Mouse (Mus musculus) ES-Bruce4 (cell line): ENCODE data around the gene Hapln3. TPM values are rescaled to one million over a fixed set of nuclear protein-coding genes. Genes with fewer than 3 reads are reported as not detected.

Source experiments
- H3K27ac ChIP-seq: 2 replicates; pipeline ENCODE4 v1.5.1; 2012; ENCODE audit warnings: low read length, inconsistent platforms; ENCODE audit not compliant: insufficient read depth
- H3K27me3 ChIP-seq: 2 replicates; pipeline ENCODE4 v1.6.1; 2012; ENCODE audit warnings: mild to moderate bottlenecking, low read length, inconsistent platforms; ENCODE audit not compliant: control insufficient read depth, poor library complexity, insufficient read depth, severe bottlenecking
- H3K36me3 ChIP-seq: 2 replicates; pipeline ENCODE4 v1.6.1; 2012; ENCODE audit warnings: inconsistent platforms, mild to moderate bottlenecking, low read length, moderate library complexity; ENCODE audit not compliant: control insufficient read depth, poor library complexity, insufficient read depth, severe bottlenecking
- H3K4me1 ChIP-seq: one replicate; pipeline ENCODE4 v1.8.1; 2011; ENCODE audit warnings: low read length; ENCODE audit not compliant: control insufficient read depth, insufficient read depth
- H3K4me3 ChIP-seq: 2 replicates; pipeline ENCODE4 v1.5.1; 2011; ENCODE audit warnings: low read depth, mild to moderate bottlenecking, low read length
- H3K9ac ChIP-seq: 2 replicates; pipeline ENCODE4 v1.6.1; 2012; ENCODE audit warnings: low read depth, mild to moderate bottlenecking, inconsistent platforms; ENCODE audit not compliant: poor library complexity, severe bottlenecking
- H3K9me3 ChIP-seq: replicated peaks from 2 replicates; pipeline ENCODE4 v1.6.1; 2012; ENCODE audit warnings: mild to moderate bottlenecking, low read length, inconsistent platforms; ENCODE audit not compliant: control insufficient read depth, poor library complexity, insufficient read depth, severe bottlenecking
- CTCF ChIP-seq: IDR thresholded peaks from one replicate; pipeline ENCODE4 v1.8.1; 2011; ENCODE audit warnings: low read depth, low read length
- EP300 ChIP-seq: IDR thresholded peaks from 2 replicates; pipeline ENCODE4 v1.6.1; 2011; ENCODE audit warnings: low read depth, low read length; ENCODE audit not compliant: insufficient read depth
- POLR2A ChIP-seq: IDR thresholded peaks from one replicate; pipeline ENCODE4 v1.8.1; 2011; ENCODE audit warnings: low read length; ENCODE audit not compliant: insufficient read depth
- polyA plus RNA-seq: library from polyadenylated mRNA; stranded (reverse); fragments of >200 nt; gene quantifications from 2 replicates; pipeline ENCODE4 v1.2.4, GENCODE M21; 2011; ENCODE audit warnings: low read depth; ENCODE audit not compliant: missing spikeins, insufficient read depth, insufficient read length

Hapln3 gene
- polyA plus RNA-seq, 1 experiment = 1.7 TPM

- no peaks in the 10 kb centered on the region for H3K27me3 ChIP-seq
- no peaks in the 10 kb centered on the region for H3K4me1 ChIP-seq
- H3K9me3 ChIP-seq = no peaks in the 10 kb centered on the region
- no peak overlapping the region for H3K4me3 ChIP-seq
- H3K36me3 ChIP-seq = no peaks in the 10 kb centered on the region
- TF ChIP-seq CTCF (peak; percentile 73), POLR2A (no peak)
- H3K27ac ChIP-seq = no peak overlapping the region
- no peak overlapping the region for H3K9ac ChIP-seq
These were observed 34.3 kb downstream of the Hapln3 start for GRCm38 (mm10) chr7:79096492-79096891.

DNA sequence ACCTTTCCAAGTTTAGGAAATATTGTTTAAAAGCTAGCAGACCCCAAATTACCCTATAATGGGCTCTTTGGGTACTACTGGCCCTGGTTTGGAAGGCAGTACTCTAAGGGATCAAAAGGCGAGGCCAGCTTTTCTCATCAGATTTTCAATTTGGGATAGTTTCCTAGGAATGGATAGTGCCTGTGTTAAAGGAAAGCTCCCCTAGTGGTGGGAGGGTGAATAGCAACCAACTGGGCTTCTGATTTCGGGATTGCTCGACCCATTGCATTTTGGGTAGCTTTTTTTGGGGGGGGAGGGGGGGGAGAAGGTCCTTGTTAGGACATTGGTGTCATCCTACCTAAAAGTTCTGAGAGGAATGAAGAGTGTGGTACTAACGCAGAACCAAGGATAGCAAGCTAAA, 41.7 kb downstream of the Hapln3 start:
- Histone ChIP-seq H3K9ac (peak overlapping the region; percentile 49), H3K36me3 (no peaks in the 10 kb centered on the region), H3K4me1 (no peaks in the 10 kb centered on the region), H3K4me3 (peak overlapping the region; percentile 64), H3K27me3 (no peaks in the 10 kb centered on the region), H3K27ac (no peak overlapping the region), H3K9me3 (no peaks in the 10 kb centered on the region)
- TF ChIP-seq CTCF (no peak), POLR2A (no peak), EP300 (no peak)

GRCm38 (mm10) chr7:79080572-79081399, 50.0 kb downstream of the Hapln3 start:
- Histone ChIP-seq H3K27me3 (no peaks in the 10 kb centered on the region), H3K9ac (no peak overlapping the region), H3K27ac (no peak overlapping the region), H3K9me3 (no peaks in the 10 kb centered on the region), H3K4me3 (no peak overlapping the region), H3K4me1 (no peaks in the 10 kb centered on the region), H3K36me3 (no peaks in the 10 kb centered on the region)
- TF ChIP-seq EP300 = no peak
- TF ChIP-seq POLR2A = no peak
- peak; percentile 96 for TF ChIP-seq CTCF

GRCm38 (mm10) chr7:79079212-79079611, 51.6 kb downstream of the Hapln3 start:
- Histone ChIP-seq H3K27me3 (no peaks in the 10 kb centered on the region), H3K9ac (no peak overlapping the region), H3K36me3 (no peaks in the 10 kb centered on the region), H3K4me1 (no peaks in the 10 kb centered on the region), H3K27ac (no peak overlapping the region), H3K4me3 (no peak overlapping the region), H3K9me3 (no peaks in the 10 kb centered on the region)
- TF ChIP-seq CTCF (no peak), POLR2A (no peak), EP300 (no peak)

GRCm38 (mm10) chr7:79068231-79068630, 62.6 kb downstream of the Hapln3 start:
- H3K4me3 ChIP-seq = no peak overlapping the region
- H3K36me3 ChIP-seq = no peaks in the 10 kb centered on the region
- H3K27me3 ChIP-seq = no peaks in the 10 kb centered on the region
- no peaks in the 10 kb centered on the region for H3K4me1 ChIP-seq
- no peak for TF ChIP-seq CTCF
- no peak overlapping the region for H3K9ac ChIP-seq
- no peaks in the 10 kb centered on the region for H3K9me3 ChIP-seq
- H3K27ac ChIP-seq = no peak overlapping the region

GRCm38 (mm10) chr7:79067466-79067865, 63.4 kb downstream of the Hapln3 start:
- H3K36me3 ChIP-seq = no peaks in the 10 kb centered on the region
- H3K27me3 ChIP-seq = no peaks in the 10 kb centered on the region
- H3K9ac ChIP-seq = no peak overlapping the region
- TF ChIP-seq CTCF (no peak), POLR2A (no peak), EP300 (no peak)
- no peaks in the 10 kb centered on the region for H3K4me1 ChIP-seq
- no peaks in the 10 kb centered on the region for H3K9me3 ChIP-seq
- H3K27ac ChIP-seq = no peak overlapping the region
- H3K4me3 ChIP-seq = no peak overlapping the region

Other genes starting within 250 kb of the Hapln3 start
- 117 and 121 TPM in 2 replicates for gene Aen, start 235.2 kb downstream of the Hapln3 start, polyA plus RNA-seq
- gene Isg20, start 217.6 kb downstream of the Hapln3 start, polyA plus RNA-seq = 3.5 and 4.8 TPM in 2 replicates
- gene Acan, start 77.5 kb downstream of the Hapln3 start, polyA plus RNA-seq = 2.0 TPM in 2 replicates
- 148 and 151 TPM in 2 replicates for gene Mfge8, start 18.0 kb upstream of the Hapln3 start, polyA plus RNA-seq
- gene Abhd2, start 142.2 kb upstream of the Hapln3 start, polyA plus RNA-seq = 37.4 and 38.6 TPM in 2 replicates